Mouse (Mus musculus): ENCODE measurements around the gene Adap2.
"Not testable (repeated sequence)": the region's sequence is repeated elsewhere in the genome, so short reads cannot be mapped to it uniquely, and the experiment has no call there.

Gene Adap2

GRCm38 (mm10) chr11:80153857-80154495 lies at the start of gene Adap2:
Gene Adap2 (plus strand): TSS chr11:80154105.
- peak; percentile 95 for DNase-seq

GRCm38 (mm10) chr11:80104407-80104806 lies 49.5 kb upstream of the Adap2 start:
- no peak for DNase-seq

GRCm38 (mm10) chr11:80116411-80116810 lies 37.5 kb upstream of the Adap2 start:
- DNase-seq: no peak

- no peak for DNase-seq
Observed at GRCm38 (mm10) chr11:80132050-80132449, 21.9 kb upstream of the Adap2 start.

GRCm38 (mm10) chr11:80134744-80135143 lies 19.2 kb upstream of the Adap2 start:
- no peak for DNase-seq

- DNase-seq: no peak
Observed at GRCm38 (mm10) chr11:80135954-80136683, 17.8 kb upstream of the Adap2 start.

- DNase-seq: no peak
Observed at GRCm38 (mm10) chr11:80136786-80137185, 17.1 kb upstream of the Adap2 start.

GRCm38 (mm10) chr11:80137773-80138172 lies 16.1 kb upstream of the Adap2 start:
- DNase-seq: no peak

GRCm38 (mm10) chr11:80141825-80142521 lies 11.9 kb upstream of the Adap2 start, which contains the start of gene Tefm:
Gene Tefm (minus strand): TSS chr11:80142175.
- DNase-seq: peak; percentile 83

- no peak for DNase-seq
Observed at GRCm38 (mm10) chr11:80142872-80143271, 11.0 kb upstream of the Adap2 start.

- DNase-seq: no peak
Observed at GRCm38 (mm10) chr11:80145787-80146275, 8.1 kb upstream of the Adap2 start.

- DNase-seq: no peak
Observed at GRCm38 (mm10) chr11:80147748-80148147, 6.2 kb upstream of the Adap2 start.

- DNase-seq: no peak
Observed at GRCm38 (mm10) chr11:80148313-80148712, 5.6 kb upstream of the Adap2 start.

- DNase-seq: not testable (repeated sequence)
Observed at GRCm38 (mm10) chr11:80148974-80149373, 4.9 kb upstream of the Adap2 start.

- no peak for DNase-seq
Observed at GRCm38 (mm10) chr11:80149412-80150023, 4.4 kb upstream of the Adap2 start.

GRCm38 (mm10) chr11:80150566-80150965 lies 3.3 kb upstream of the Adap2 start:
- DNase-seq: no peak

GRCm38 (mm10) chr11:80151541-80151940 lies 2.4 kb upstream of the Adap2 start:
- no peak for DNase-seq

GRCm38 (mm10) chr11:80152376-80152775 lies 1.5 kb upstream of the Adap2 start:
- no peak for DNase-seq

- DNase-seq: no peak
Observed at GRCm38 (mm10) chr11:80154501-80154900, 596 bp downstream of the Adap2 start.

- DNase-seq: no peak
Observed at GRCm38 (mm10) chr11:80155541-80155940, 1.6 kb downstream of the Adap2 start.

GRCm38 (mm10) chr11:80155961-80156360 lies 2.1 kb downstream of the Adap2 start:
- DNase-seq: no peak

- DNase-seq: no peak
Observed at GRCm38 (mm10) chr11:80156841-80157240, 2.9 kb downstream of the Adap2 start.

GRCm38 (mm10) chr11:80159018-80159417 lies 5.1 kb downstream of the Adap2 start:
- DNase-seq: no peak

All from lung, postnatal 14 days (tissue).